ENCODE assay signal across 9 mouse cellular contexts in the genomic region with DNA sequence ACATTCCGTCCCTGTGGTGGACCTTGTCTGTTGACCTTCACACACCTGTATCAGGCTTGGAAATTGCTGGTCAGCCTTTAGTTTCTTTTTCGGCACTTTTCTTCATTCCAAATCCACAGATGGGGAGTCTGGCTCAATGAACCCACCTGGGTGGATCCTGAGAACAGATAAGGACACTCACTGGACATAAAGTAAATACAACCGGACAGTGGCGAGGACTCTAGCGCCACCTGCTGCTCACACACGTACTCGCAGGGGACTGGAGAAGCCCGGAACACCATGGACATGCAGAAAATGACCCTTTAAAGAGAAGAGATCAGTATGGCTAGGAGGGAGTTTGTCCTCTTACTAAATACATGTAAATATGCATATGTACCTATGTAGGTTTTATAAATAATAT.
DNase-seq lines count a peak whose midpoint lies in the region; ATAC-seq and TF ChIP-seq lines count a peak whose summit lies in the region.
"Had no signal": no experiment of that assay in that cellular context is flagged by ENCODE, and none has a peak within 500 bp of the region (broad histone marks: within the 10 kb centered on the region; RNA-seq: fewer than 3 reads in every experiment).

No protein-coding gene starts in this region.

- H3K9me3 ChIP-seq in hindbrain, embryonic 10.5 days: no peaks in the 10 kb centered on the region
- no peaks in the 10 kb centered on the region for H3K9me3 ChIP-seq in hindbrain, embryonic 12.5 days (replicated peaks)
- H3K9me3 ChIP-seq in hindbrain, postnatal 0 days (ENCODE audit: low read length): no peaks in the 10 kb centered on the region
- H3K9me3 ChIP-seq: limb, embryonic 12.5 days had no signal

- peaks cover 4% of the 10 kb centered on the region; the same call in 1 of the 2 replicates for H3K27me3 ChIP-seq in hindbrain, embryonic 10.5 days (ENCODE audit: insufficient read depth, poor library complexity, severe bottlenecking)
- peaks cover 6% of the 10 kb centered on the region; the same call in 1 of the 2 replicates for H3K27me3 ChIP-seq in hindbrain, embryonic 12.5 days
- H3K27me3 ChIP-seq in hindbrain, postnatal 0 days (ENCODE audit: insufficient read depth, low read length): 0 out of 2 replicates have a peak, but pooled peaks cover 3% of the 10 kb centered on the region
- H3K27me3 ChIP-seq: limb, embryonic 12.5 days had no signal

- H3K27ac ChIP-seq in hindbrain, embryonic 10.5 days: no peak overlapping the region
- no peak overlapping the region for H3K27ac ChIP-seq in hindbrain, embryonic 12.5 days
- no peak overlapping the region for H3K27ac ChIP-seq in hindbrain, postnatal 0 days
- H3K27ac ChIP-seq: limb, embryonic 12.5 days had no signal

- peak; percentile 96 for TF ChIP-seq CTCF in hindbrain, postnatal 0 days (IDR thresholded peaks at IDR 0.05; ENCODE audit: low read depth)

- intact Hi-C loops in left cerebral cortex, postnatal 25 days (cut with DNase I): loop anchor here (1.0 to 10.0 kb wide), 4 partner anchors 114 to 442 kb away; a partner anchor contains a TSS

- peak; percentile 79 for DNase-seq in hindbrain, embryonic 10.5 days (ENCODE audit: low spot score)
- peak; percentile 58 for DNase-seq in ZHBTc4 (ENCODE audit: low read depth, low spot score)
- peak; percentile 66 to 80 for DNase-seq in cerebellum, postnatal 4 days (ENCODE audit: low spot score in 2 of 2)
- peak; percentile 82 for DNase-seq in hindbrain, postnatal 0 days (ENCODE audit: low spot score)
- peak; percentile 70 to 74 for DNase-seq in left cerebral cortex, postnatal 25 days (ENCODE audit: low spot score in 2 of 2)
- DNase-seq in naive thymus-derived CD4-positive, alpha-beta T cell, adult 2 months (ENCODE audit: low read depth): peak; percentile 43
- DNase-seq in thymus, postnatal 0 days (ENCODE audit: low spot score): peak; percentile 25

- H3K4me2 ChIP-seq in hindbrain, embryonic 12.5 days (replicated peaks): no peak overlapping the region
- no peak overlapping the region for H3K4me2 ChIP-seq in hindbrain, postnatal 0 days (ENCODE audit: low read depth, low read length)
- H3K4me2 ChIP-seq: limb, embryonic 12.5 days had no signal

- H3K36me3 ChIP-seq in hindbrain, embryonic 10.5 days: no peaks in the 10 kb centered on the region
- no peaks in the 10 kb centered on the region for H3K36me3 ChIP-seq in hindbrain, embryonic 12.5 days
- H3K36me3 ChIP-seq in hindbrain, postnatal 0 days (ENCODE audit: insufficient read depth, low read length): no peaks in the 10 kb centered on the region
- H3K36me3 ChIP-seq: limb, embryonic 12.5 days had no signal

- 22% methylated on average over 8 of the region's 8 CpGs for WGBS in hindbrain, embryonic 10.5 days
- WGBS in hindbrain, embryonic 12.5 days: 23% methylated on average over 8 of the region's 8 CpGs
- 21% methylated on average over 8 of the region's 8 CpGs for WGBS in hindbrain, postnatal 0 days

- no peak overlapping the region for H3K9ac ChIP-seq in hindbrain, embryonic 12.5 days
- H3K9ac ChIP-seq in hindbrain, postnatal 0 days (replicated peaks; ENCODE audit: low read length): no peak overlapping the region
- H3K9ac ChIP-seq: limb, embryonic 12.5 days had no signal

- ATAC-seq in hindbrain, embryonic 12.5 days (ENCODE audit: low FRiP score): no peak
- peak; percentile 74; the same call in 1 of the 2 replicates for ATAC-seq in hindbrain, postnatal 0 days

- H3K4me1 ChIP-seq in hindbrain, embryonic 10.5 days (replicated peaks): 0 out of 2 replicates have a peak, but pooled peaks cover 5% of the 10 kb centered on the region
- peaks cover 7% of the 10 kb centered on the region for H3K4me1 ChIP-seq in hindbrain, embryonic 12.5 days
- no peaks in the 10 kb centered on the region for H3K4me1 ChIP-seq in hindbrain, postnatal 0 days (ENCODE audit: insufficient read depth, low read length)
- H3K4me1 ChIP-seq: limb, embryonic 12.5 days had no signal

- H3K4me3 ChIP-seq in hindbrain, embryonic 10.5 days: no peak overlapping the region
- no peak overlapping the region for H3K4me3 ChIP-seq in hindbrain, embryonic 12.5 days
- H3K4me3 ChIP-seq in hindbrain, postnatal 0 days (ENCODE audit: low read length): no peak overlapping the region
- H3K4me3 ChIP-seq: limb, embryonic 12.5 days had no signal

Comparison
In these comparisons a context has a peak if more than half of its experiments do, and no peak if none do; other contexts are left out.
1. DNase-seq: peak in every context shown above with its lines; median percentile 82 in hindbrain, postnatal 0 days; 79 in hindbrain, embryonic 10.5 days; 73 in cerebellum, postnatal 4 days; 72 in left cerebral cortex, postnatal 25 days; 58 in ZHBTc4; 43 in naive thymus-derived CD4-positive, alpha-beta T cell, adult 2 months; 25 in thymus, postnatal 0 days.